Mouse (Mus musculus) CD4-positive naive resting alpha-beta T cell, adult 76 days (primary cell): ENCODE measurements around the gene Ccr10. TPM values are rescaled to one million over a fixed set of nuclear protein-coding genes. Genes with fewer than 3 reads are reported as not detected.

Experiments
- total RNA-seq: library from RNA; stranded (reverse); gene quantifications from one replicate; pipeline ENCODE4 v1.2.4, GENCODE M21; 2023

The Ccr10 gene
- total RNA-seq: not detected

DNA sequence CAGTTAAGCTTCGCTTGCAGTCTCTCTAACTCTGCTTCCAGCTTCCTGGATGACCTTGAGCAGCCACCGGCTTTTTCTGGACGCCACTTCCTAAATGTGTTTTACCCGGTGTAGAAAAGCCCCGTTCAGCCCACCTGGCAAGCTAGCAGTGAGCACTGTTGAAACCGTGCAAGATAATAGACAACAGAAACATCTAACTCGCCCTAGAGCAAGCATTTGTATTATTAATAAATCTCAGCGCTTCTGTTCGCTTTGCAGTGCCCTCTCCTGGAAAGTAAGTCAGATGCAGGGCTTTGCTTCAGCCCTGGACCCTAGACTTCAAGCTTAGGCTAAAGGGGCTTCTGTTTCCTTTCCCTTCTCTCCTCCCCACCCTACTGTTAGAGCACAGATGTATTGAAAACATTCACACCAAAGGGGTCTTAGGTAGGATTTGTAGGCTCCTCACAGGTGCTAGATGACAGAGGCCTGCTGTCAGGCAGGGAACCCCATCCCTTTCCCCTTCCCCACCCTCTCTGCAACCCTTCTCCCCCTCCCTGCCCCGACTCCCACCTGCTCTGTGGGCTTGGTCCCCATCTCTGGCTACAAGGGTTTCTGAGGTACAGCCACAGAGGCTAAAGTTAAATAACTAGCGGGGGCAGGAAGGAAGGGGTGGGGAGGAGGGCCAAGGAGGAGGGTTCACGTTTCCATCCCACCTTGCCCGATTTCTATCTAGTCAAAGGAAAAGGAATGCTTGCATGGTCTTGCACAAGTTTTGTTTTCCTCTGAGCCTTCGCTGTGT lies at the start of gene Ccr10:
Gene Ccr10 (minus strand): TSS at position 593 of the 778 bp plus-strand sequence.

DNA sequence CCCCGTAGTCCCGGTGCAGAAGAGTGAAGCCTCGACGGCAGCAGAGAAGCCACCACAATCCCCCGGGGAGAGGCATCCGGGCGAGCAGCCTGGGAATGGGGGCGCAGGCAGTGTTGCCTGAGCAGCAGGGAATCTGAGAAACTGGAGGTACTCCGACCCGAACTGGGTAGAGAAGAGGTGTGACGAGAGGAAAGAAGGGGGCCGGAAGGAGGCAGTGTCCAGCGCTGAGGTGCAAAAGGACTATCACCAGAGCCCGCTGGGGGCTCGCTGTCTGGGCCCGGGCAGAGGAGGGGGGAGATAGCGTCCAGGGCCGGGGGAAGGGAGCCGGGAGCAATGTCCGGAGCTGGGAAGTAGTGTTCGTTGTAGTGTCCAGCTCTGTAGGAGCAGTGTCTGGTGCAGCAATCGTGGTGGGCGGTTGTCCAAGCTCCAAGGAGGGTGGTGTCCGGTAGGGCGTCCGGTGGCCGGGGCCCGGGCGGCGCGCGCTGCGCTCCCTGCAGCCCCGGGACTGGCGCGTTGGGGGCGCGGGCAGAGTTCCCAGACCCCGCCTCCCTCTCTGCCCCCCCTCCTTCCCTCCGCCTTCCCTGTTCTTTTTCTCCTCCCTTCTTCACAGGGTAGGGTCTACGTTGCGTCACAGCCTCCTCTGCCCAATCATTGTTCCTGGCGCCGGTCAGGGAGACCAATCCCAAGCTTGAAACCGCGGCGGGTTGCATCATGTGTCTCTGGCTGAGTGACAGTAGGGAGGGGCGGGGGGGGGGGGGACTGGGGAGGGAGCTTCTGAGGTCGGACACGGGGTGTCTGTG lies 4.2 kb downstream of the Ccr10 start, which contains the start of gene Plekhh3:
Gene Plekhh3 (minus strand): TSS at position 541 of the 800 bp plus-strand sequence.

DNA sequence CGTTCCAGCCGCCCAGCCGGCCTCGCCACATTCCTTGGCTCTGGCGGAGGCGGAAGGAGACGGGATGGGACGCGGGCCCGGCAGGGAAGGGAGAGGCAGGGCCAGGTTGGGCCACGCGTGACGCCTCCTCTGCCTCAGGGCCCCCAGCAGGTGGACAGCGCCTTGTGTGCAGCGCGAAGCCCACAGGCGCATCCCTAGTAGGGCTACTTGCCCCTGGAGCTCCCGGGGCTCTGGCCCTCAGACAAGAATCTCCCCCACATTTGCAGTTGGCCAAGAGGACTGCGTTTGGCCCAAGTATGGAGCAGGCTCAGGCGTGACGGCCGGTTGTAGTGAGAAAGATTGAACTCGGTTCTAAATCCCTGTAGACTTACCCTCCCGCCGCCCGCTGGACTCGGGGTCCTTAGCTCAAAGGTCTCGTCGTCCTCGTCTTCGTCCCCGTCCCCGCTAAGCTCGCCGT lies 4.9 kb downstream of the Ccr10 start, which contains the start of gene Cntnap1:
Gene Cntnap1 (plus strand): TSS at position 170 of the 457 bp plus-strand sequence.

DNA sequence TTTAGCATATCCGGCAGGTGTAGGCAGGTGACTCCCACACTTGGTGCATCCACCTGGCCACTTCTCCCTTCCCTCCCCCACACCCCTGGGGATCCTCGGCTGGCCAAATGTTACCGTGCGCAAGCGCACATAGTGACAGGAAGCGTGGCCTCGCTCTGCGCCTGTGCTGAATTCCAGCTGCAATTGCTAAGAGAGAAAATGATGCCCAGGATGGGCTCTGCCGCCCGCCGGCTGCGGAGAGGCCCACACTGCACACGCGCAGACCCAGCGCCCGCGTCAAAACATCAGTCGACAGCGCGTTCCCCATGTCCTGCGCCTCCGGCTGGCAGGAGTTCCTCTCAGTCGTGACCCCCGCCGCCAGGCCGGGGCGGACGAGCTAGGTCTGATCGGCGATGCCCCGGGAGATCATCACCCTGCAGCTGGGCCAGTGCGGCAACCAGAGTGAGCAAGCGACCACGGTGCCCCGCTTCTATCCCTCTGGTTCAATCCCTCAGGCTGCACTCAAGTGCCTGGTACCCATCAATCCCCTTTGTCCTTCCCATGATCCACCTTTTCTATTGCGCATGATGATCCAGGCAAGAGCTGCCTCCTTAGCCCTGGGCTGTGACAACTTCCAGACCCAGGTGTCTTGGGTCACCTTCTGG lies 19.4 kb downstream of the Ccr10 start, which contains the start of gene Tubg2:
Gene Tubg2 (plus strand): TSS at position 180 of the 644 bp plus-strand sequence.

Other genes with a start within 250 kb of the Ccr10 start
- gene Stat3, start 235.9 kb downstream of the Ccr10 start, total RNA-seq: 380 TPM
- 0.15 TPM for gene Cavin1, start 204.6 kb downstream of the Ccr10 start, total RNA-seq
- 7.9 TPM for gene Atp6v0a1, start 166.0 kb downstream of the Ccr10 start, total RNA-seq
- gene Naglu, start 105.4 kb downstream of the Ccr10 start, total RNA-seq: 10.0 TPM
- not detected for gene Hsd17b1, start 97.0 kb downstream of the Ccr10 start, total RNA-seq
- gene Coasy, start 92.9 kb downstream of the Ccr10 start, total RNA-seq: 11.0 TPM
- 31.3 TPM for gene Mlx, start 88.2 kb downstream of the Ccr10 start, total RNA-seq
- 1.8 TPM for gene Psmc3ip, start 80.0 kb downstream of the Ccr10 start, total RNA-seq
- 78.0 TPM for gene Retreg3, start 55.5 kb downstream of the Ccr10 start, total RNA-seq
- 12.4 TPM for gene Tubg1, start 55.5 kb downstream of the Ccr10 start, total RNA-seq
- gene Tubg2, start 19.5 kb downstream of the Ccr10 start, total RNA-seq: 1.7 TPM
- 0.32 TPM for gene Cntnap1, start 4.9 kb downstream of the Ccr10 start, total RNA-seq
- 0.35 TPM for gene Plekhh3, start 4.1 kb downstream of the Ccr10 start, total RNA-seq
- 72.5 TPM for gene Ezh1, start 51.0 kb upstream of the Ccr10 start, total RNA-seq
- not detected for gene Ramp2, start 70.6 kb upstream of the Ccr10 start, total RNA-seq
- 73.4 TPM for gene Vps25, start 78.3 kb upstream of the Ccr10 start, total RNA-seq
- 1.8 TPM for gene Wnk4, start 85.1 kb upstream of the Ccr10 start, total RNA-seq
- gene Cntd1, start 103.6 kb upstream of the Ccr10 start, total RNA-seq: not detected
- gene Coa3, start 103.7 kb upstream of the Ccr10 start, total RNA-seq: 21.3 TPM
- 178 TPM for gene Becn1, start 126.8 kb upstream of the Ccr10 start, total RNA-seq
- gene Psme3, start 140.8 kb upstream of the Ccr10 start, total RNA-seq: 124 TPM
- gene Aoc2, start 149.6 kb upstream of the Ccr10 start, total RNA-seq: 17.0 TPM
- 1.00 TPM for gene Aoc3, start 155.2 kb upstream of the Ccr10 start, total RNA-seq
- not detected for gene G6pc, start 192.1 kb upstream of the Ccr10 start, total RNA-seq
- gene Aarsd1, start 242.2 kb upstream of the Ccr10 start, total RNA-seq: 22.1 TPM
- gene Gm27029, start 249.4 kb upstream of the Ccr10 start, total RNA-seq: 2.1 TPM
- 23.7 TPM for gene Rundc1, start 249.6 kb upstream of the Ccr10 start, total RNA-seq
- gene Ptges3l, start 249.9 kb upstream of the Ccr10 start, total RNA-seq: 6.8 TPM